Mouse (Mus musculus): Measurements from ENCODE around the gene Iqck. TPM values are rescaled to one million over a fixed set of nuclear protein-coding genes. Genes with fewer than 3 reads are reported as not detected.

Gene Iqck
- polyA plus RNA-seq, 1 experiment from 2014 or later: 3.5 TPM

DNA sequence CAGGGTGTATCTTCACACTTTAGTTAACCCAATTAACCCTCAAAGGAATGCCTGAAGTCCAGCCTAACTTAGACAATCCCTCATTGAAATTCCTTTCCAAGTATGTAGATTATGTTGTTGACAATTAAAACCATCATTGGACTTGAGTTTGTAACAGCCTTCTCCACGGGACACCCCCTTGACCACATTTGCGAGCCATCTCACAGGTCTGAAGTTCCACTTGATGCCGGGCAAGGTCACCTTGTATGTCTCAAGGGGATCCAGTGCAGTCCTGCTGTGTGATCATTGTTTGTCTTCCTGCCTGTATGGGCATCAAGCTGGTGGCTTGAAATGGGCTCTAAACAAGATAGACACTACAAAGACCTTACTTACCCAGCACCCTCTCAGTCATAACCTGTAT, 113.3 kb downstream of the Iqck start:
- WGBS: 85% methylated on average over 3 of the region's 3 CpGs

DNA sequence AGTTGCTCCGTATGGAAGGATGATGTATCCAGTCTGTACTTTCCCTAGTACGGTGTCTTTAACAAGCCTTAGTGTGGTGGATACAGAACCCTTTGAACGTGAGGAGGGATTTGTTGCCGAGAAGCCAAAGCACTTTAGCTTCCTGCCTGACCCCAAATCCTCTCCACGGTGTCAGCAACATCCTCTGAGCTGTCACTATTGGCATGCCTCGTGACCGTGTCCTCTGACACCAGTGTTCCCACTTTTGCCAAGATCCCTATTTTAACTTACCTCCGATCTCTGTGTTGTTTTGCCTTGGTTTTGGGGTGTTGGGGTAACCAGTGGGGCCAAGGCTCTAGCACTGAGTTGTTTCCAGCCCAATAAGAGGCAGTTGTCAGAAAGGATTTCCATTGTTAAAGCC, 115.9 kb downstream of the Iqck start:
- Histone ChIP-seq H3K27me3 (no peaks in the 10 kb centered on the region), H3K9me3 (no peaks in the 10 kb centered on the region), H3K27ac (replicated peaks) (no peak overlapping the region), H3K4me1 (peaks cover 20% of the 10 kb centered on the region), H3K4me2 (replicated peaks) (no peak overlapping the region), H3K36me3 (peaks cover 54% of the 10 kb centered on the region), H3K9ac (replicated peaks) (no peak overlapping the region), H3K4me3 (no peak overlapping the region)
- ATAC-seq (ENCODE audit: low FRiP score, low read depth): no peak
- 81% methylated on average over 8 of the region's 8 CpGs for WGBS

More for the DNA sequence above, 113.3 kb downstream of the Iqck start:
- H3K9ac ChIP-seq (replicated peaks): no peak overlapping the region
- no peaks in the 10 kb centered on the region for H3K27me3 ChIP-seq
- peaks cover 20% of the 10 kb centered on the region for H3K4me1 ChIP-seq
- H3K9me3 ChIP-seq: no peaks in the 10 kb centered on the region
- H3K27ac ChIP-seq (replicated peaks): no peak overlapping the region
- no peak overlapping the region for H3K4me3 ChIP-seq
- no peak for ATAC-seq (ENCODE audit: low FRiP score, low read depth)
- H3K4me2 ChIP-seq (replicated peaks): no peak overlapping the region
- peaks cover 30% of the 10 kb centered on the region for H3K36me3 ChIP-seq

DNA sequence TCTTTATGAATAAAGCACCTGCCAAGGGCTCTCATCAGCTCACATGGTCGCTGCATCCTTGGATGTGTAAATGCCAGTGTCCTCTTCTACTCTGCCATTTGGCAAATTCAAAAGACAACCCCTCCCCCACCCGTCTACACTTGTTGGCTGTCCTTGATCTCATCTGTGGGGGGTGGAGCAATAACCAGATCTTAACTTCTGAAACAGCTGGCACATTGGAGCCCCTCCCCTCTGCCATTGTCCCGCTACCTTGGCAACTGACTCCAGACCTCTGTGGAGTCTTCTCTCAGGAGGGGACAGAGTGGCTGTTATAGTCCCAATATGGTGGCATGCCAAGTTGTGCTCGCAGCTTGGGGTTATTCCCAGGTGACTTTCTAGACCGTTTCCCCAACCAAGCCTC, 116.8 kb downstream of the Iqck start:
- ATAC-seq (ENCODE audit: low FRiP score, low read depth): peak; percentile 58
- Histone ChIP-seq H3K4me3 (no peak overlapping the region), H3K9ac (replicated peaks) (no peak overlapping the region), H3K27me3 (no peaks in the 10 kb centered on the region), H3K4me2 (replicated peaks) (no peak overlapping the region), H3K4me1 (peaks cover 28% of the 10 kb centered on the region), H3K36me3 (peaks cover 59% of the 10 kb centered on the region), H3K27ac (replicated peaks) (peak overlapping the region; percentile 25; the same call in 1 of the 2 replicates), H3K9me3 (no peaks in the 10 kb centered on the region)
- WGBS: 48% methylated on average over 5 of the region's 5 CpGs

DNA sequence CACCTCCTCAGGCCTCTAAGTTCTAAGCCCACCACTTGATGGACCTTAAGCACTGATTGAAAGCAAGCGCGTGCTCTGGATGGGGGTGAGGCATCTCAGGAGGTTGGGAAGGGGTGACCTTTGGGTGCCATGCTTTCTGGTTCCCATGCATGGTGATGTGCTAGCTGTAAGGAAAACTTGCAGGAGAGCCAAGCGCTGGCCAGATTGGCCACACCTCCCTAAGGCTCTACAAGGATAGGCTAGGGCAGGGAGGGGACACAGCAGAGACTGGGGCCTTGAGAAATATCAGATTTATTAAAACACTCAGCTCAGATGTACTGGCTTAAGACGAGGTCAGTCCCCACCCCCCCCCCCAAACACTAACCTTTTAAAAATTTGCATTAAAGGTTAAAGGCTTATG, 117.8 kb downstream of the Iqck start:
- Histone ChIP-seq H3K4me2 (replicated peaks) (no peak overlapping the region), H3K36me3 (peaks cover 62% of the 10 kb centered on the region), H3K9me3 (no peaks in the 10 kb centered on the region), H3K4me1 (peaks cover 36% of the 10 kb centered on the region), H3K4me3 (no peak overlapping the region), H3K27ac (replicated peaks) (peak overlapping the region; percentile 25; the same call in 1 of the 2 replicates), H3K9ac (replicated peaks) (no peak overlapping the region), H3K27me3 (no peaks in the 10 kb centered on the region)
- 78% methylated on average over 4 of the region's 4 CpGs for WGBS
- ATAC-seq (ENCODE audit: low FRiP score, low read depth): no peak

DNA sequence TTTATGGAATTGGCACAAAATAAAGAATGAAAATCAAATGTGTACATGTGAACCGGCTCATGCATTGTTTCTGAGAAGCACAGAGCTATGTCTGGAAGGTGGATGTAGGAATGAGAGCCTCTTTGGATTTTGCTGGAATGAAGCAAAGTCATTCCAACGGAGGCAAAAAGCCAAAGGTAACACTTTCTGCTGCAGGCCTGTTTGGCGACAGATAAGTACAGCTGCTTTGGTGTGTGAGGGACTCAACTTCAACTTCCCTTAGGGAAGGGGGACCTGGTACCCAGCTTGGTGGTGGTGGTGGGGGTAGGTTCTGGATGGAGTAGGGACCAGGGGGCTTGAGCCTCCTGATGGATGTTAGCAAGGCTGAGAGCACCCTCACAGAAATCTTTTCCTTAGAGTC, 120.3 kb downstream of the Iqck start:
- 81% methylated on average over 3 of the region's 3 CpGs for WGBS
- H3K9ac ChIP-seq (replicated peaks): no peak overlapping the region
- H3K4me3 ChIP-seq: no peak overlapping the region
- H3K36me3 ChIP-seq: peaks cover 67% of the 10 kb centered on the region
- H3K9me3 ChIP-seq: no peaks in the 10 kb centered on the region
- H3K27ac ChIP-seq (replicated peaks): no peak overlapping the region
- H3K27me3 ChIP-seq: no peaks in the 10 kb centered on the region
- ATAC-seq (ENCODE audit: low FRiP score, low read depth): no peak
- peaks cover 42% of the 10 kb centered on the region for H3K4me1 ChIP-seq
- H3K4me2 ChIP-seq (replicated peaks): no peak overlapping the region

DNA sequence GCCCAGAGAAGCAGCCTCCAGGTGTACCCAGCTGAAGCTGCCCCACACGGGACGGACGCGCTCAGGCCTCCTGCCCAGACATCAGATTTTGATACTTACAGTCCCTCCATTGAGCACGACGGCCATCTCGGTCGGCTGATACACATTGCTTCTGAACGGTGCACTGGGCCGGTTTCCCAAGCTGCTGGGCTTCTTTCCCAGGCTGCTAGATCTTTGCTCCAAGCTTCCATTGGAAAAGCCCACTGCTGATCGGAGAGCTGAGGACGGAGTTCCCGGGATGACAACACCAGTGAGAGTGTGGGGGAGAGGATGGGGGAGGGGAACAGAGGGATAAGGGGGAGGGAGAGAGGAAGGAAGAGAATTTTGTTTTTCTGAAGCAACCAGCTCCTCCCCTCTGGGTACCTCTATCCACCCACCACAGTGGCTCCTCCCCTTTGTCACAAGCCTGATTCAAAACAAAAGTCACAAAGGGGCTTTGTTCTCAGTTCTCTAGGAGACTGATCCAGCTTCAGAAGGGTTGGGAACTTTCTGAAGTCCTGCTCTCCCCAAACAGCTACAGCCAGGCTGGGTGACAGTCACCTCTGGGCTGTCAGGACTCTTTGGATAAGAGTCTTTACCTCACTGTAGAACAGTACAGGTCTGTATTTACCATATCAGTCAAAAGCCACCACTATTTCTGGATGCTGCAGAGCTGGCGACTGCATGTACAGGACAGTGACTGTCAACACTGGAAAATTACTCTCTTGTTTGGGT, 121.0 kb downstream of the Iqck start:
- Histone ChIP-seq H3K27ac (replicated peaks) (peak overlapping the region; percentile 66), H3K9me3 (no peaks in the 10 kb centered on the region), H3K4me1 (peaks cover 42% of the 10 kb centered on the region), H3K4me3 (no peak overlapping the region), H3K9ac (replicated peaks) (0 out of 2 replicates have a peak overlapping the region, but pooled peaks have one; percentile 20), H3K4me2 (replicated peaks) (peak overlapping the region; percentile 32), H3K27me3 (no peaks in the 10 kb centered on the region), H3K36me3 (peaks cover 71% of the 10 kb centered on the region)
- peak; percentile 72 for ATAC-seq (ENCODE audit: low FRiP score, low read depth)
- 24% methylated on average over 14 of the region's 14 CpGs for WGBS

DNA sequence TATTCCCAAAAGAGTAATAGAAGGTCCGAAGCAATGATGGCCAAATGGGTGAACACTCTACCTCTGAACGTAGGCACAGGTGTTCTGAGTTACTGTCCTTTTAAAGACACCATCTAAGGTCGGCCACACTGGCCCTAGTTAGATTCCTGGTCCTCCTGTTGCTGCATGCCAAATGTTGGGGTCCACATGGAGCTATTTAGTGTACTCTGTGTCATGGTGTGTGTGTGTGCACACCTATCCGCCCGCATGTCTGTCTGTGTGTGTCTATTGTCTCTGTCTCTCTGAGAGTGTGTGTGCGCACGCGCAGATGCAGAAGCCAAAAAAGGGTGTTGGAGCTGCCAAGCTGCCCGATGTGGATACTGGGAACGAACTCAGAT, 121.6 kb downstream of the Iqck start:
- 76% methylated on average over 10 of the region's 10 CpGs for WGBS
- Histone ChIP-seq H3K4me3 (no peak overlapping the region), H3K9me3 (no peaks in the 10 kb centered on the region), H3K4me1 (peaks cover 42% of the 10 kb centered on the region), H3K9ac (replicated peaks) (no peak overlapping the region), H3K27ac (replicated peaks) (peak overlapping the region; percentile 66), H3K4me2 (replicated peaks) (0 out of 2 replicates have a peak overlapping the region, but pooled peaks have one; percentile 32), H3K27me3 (no peaks in the 10 kb centered on the region), H3K36me3 (peaks cover 76% of the 10 kb centered on the region)
- ATAC-seq (ENCODE audit: low FRiP score, low read depth): no peak; the same call in 1 of the 2 replicates

DNA sequence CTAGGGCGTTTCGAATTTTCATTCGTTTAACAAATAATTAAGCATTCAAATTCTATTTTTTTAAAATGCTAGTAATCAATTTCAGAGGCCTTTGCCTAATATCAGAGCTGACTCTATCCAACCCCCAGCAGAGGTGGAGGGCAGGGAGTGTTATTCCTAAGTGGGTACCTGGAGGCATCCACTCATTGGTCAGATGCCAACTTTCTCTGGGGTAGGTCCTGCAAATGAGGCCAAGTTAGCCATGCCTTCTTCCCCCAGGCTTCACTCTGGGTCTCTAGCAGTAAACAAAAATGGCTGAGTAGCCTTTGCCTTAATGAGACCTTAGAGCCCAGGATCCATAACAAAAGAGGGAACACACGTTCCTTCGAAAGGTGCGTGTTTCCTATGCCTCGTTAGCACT, 123.6 kb downstream of the Iqck start:
- H3K27ac ChIP-seq (replicated peaks): no peak overlapping the region
- H3K27me3 ChIP-seq: no peaks in the 10 kb centered on the region
- H3K4me3 ChIP-seq: no peak overlapping the region
- no peak overlapping the region for H3K9ac ChIP-seq (replicated peaks)
- no peak overlapping the region for H3K4me2 ChIP-seq (replicated peaks)
- no peaks in the 10 kb centered on the region for H3K9me3 ChIP-seq
- peaks cover 28% of the 10 kb centered on the region for H3K4me1 ChIP-seq
- ATAC-seq (ENCODE audit: low FRiP score, low read depth): no peak
- 86% methylated on average over 7 of the region's 7 CpGs for WGBS
- H3K36me3 ChIP-seq: peaks cover 79% of the 10 kb centered on the region

DNA sequence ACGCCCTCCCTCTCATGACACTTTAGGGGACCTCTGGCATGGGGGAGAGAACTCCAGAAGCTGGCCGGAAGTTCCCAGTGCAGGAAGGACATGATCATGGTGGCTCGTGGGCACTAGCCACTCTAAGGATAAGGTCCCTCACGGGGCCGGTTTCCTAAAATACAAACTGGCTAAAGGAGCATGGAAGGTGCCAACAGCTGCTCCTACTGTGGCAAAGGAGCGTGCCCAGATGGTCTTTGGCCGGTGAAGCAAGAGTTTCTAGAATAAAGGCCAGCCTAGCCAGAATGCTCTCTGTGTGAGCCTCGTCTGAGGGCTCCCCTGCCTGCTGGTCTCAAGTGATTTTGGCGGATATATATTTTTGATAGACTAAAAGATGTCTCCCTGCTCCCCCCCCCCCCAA, 124.2 kb downstream of the Iqck start:
- H3K4me2 ChIP-seq (replicated peaks): no peak overlapping the region
- H3K27ac ChIP-seq (replicated peaks): no peak overlapping the region
- no peaks in the 10 kb centered on the region for H3K9me3 ChIP-seq
- H3K27me3 ChIP-seq: no peaks in the 10 kb centered on the region
- H3K36me3 ChIP-seq: peaks cover 78% of the 10 kb centered on the region
- WGBS: 93% methylated on average over 9 of the region's 9 CpGs
- ATAC-seq (ENCODE audit: low FRiP score, low read depth): no peak
- H3K4me3 ChIP-seq: no peak overlapping the region
- no peak overlapping the region for H3K9ac ChIP-seq (replicated peaks)
- H3K4me1 ChIP-seq: peaks cover 28% of the 10 kb centered on the region

DNA sequence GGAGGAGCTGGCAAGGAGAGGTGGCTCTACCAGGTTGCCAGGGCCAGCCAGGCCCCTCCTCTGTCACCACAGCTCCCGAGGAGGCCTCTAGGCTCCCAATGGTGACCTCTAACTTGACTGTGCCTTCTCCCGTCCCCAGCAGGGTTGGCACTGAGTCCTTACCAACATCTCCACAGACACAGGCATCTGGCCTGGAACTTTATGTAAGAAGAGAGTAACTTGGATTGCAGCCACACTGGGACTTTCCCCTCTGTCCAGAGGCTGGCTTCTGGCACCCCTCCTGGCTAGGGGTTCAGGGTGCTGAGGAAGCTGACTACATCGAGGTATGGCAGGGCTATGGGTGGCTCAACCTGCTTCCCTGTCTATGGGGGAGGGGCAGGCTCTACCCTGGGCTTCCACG, 125.8 kb downstream of the Iqck start:
- no peak overlapping the region for H3K27ac ChIP-seq (replicated peaks)
- no peaks in the 10 kb centered on the region for H3K27me3 ChIP-seq
- H3K4me3 ChIP-seq: no peak overlapping the region
- peaks cover 68% of the 10 kb centered on the region for H3K36me3 ChIP-seq
- ATAC-seq (ENCODE audit: low FRiP score, low read depth): no peak
- H3K9me3 ChIP-seq: no peaks in the 10 kb centered on the region
- WGBS: 83% methylated on average over 4 of the region's 4 CpGs
- H3K4me2 ChIP-seq (replicated peaks): no peak overlapping the region
- peaks cover 29% of the 10 kb centered on the region for H3K4me1 ChIP-seq
- no peak overlapping the region for H3K9ac ChIP-seq (replicated peaks)

DNA sequence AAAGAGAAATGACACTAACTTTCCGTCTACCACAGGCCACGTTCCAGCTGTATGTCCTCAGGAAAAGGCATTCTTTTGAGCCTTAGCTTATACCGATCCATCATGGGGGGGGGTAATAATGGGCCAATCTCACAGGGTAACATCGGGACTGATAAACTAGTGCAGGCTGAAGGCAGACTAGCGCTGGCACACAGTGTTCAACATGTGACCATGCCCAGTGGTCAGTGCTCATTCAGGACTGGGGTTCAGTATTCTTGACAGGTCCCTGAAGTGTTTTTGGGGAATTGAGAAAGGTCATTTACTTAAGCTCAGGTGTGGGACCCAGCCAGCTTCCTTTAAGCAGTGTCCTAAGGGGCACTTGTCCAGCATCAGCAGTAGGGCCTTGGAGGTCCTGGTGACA, 126.3 kb downstream of the Iqck start:
- 95% methylated on average over 5 of the region's 5 CpGs for WGBS
- Histone ChIP-seq H3K4me1 (peaks cover 28% of the 10 kb centered on the region), H3K27ac (replicated peaks) (no peak overlapping the region), H3K36me3 (peaks cover 66% of the 10 kb centered on the region), H3K4me2 (replicated peaks) (no peak overlapping the region), H3K27me3 (no peaks in the 10 kb centered on the region), H3K9me3 (no peaks in the 10 kb centered on the region), H3K4me3 (no peak overlapping the region), H3K9ac (replicated peaks) (no peak overlapping the region)
- ATAC-seq (ENCODE audit: low FRiP score, low read depth): no peak

DNA sequence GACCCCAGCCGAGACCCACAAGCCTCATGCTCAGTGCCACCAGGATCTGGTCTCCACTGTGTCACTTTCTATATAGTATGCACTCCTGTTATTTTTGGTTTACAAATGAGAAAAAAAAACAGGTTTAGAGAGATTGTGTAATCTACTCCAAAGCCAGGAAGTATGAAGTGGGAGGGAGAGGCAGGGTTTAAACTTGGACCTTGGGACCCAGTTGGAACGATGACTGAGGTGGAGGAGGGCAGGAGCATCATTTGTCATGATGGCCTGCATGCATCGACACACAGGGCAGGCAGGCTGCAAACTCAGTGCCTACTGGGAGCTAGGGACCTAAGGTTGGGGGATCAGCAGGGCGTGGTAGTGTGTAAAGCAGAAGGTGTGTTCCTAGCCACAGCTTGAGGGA, 127.0 kb downstream of the Iqck start:
- 91% methylated on average over 4 of the region's 4 CpGs for WGBS
- H3K4me2 ChIP-seq (replicated peaks): no peak overlapping the region
- peaks cover 62% of the 10 kb centered on the region for H3K36me3 ChIP-seq

DNA sequence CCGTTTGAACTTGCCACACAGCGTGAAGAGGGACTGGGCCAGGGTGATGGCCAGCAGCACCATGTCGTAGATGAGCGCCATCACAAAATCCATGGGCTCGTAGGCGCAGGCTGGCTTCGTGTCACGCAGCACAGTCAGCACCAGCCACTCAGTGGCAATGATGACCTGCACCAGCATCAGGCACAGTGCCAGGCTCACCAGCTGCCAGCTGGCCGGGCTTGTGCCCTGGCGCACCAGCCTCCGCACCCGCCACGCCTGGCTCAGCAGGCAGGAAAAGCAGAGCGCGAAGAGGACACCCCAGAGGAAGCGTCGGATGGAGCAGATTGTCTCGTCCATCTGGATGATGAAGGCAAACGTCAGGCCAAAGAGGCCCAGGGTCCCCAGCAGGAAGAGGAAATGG, 128.4 kb downstream of the Iqck start:
- H3K4me2 ChIP-seq (replicated peaks): no peak overlapping the region
- peaks cover 63% of the 10 kb centered on the region for H3K36me3 ChIP-seq
- no peak overlapping the region for H3K4me3 ChIP-seq
- no peak overlapping the region for H3K27ac ChIP-seq (replicated peaks)
- no peaks in the 10 kb centered on the region for H3K27me3 ChIP-seq
- H3K9me3 ChIP-seq: no peaks in the 10 kb centered on the region
- H3K4me1 ChIP-seq: peaks cover 22% of the 10 kb centered on the region; the same call in 1 of the 2 replicates
- WGBS: 94% methylated on average over 19 of the region's 19 CpGs
- no peak overlapping the region for H3K9ac ChIP-seq (replicated peaks)
- no peak for ATAC-seq (ENCODE audit: low FRiP score, low read depth)

More for the DNA sequence above, 127.0 kb downstream of the Iqck start:
- H3K4me1 ChIP-seq: peaks cover 24% of the 10 kb centered on the region
- H3K4me3 ChIP-seq: no peak overlapping the region
- ATAC-seq (ENCODE audit: low FRiP score, low read depth): no peak
- no peak overlapping the region for H3K9ac ChIP-seq (replicated peaks)
- H3K27me3 ChIP-seq: no peaks in the 10 kb centered on the region
- H3K9me3 ChIP-seq: no peaks in the 10 kb centered on the region
- no peak overlapping the region for H3K27ac ChIP-seq (replicated peaks)

All from midbrain, embryonic 12.5 days (tissue).